In the genomic region with DNA sequence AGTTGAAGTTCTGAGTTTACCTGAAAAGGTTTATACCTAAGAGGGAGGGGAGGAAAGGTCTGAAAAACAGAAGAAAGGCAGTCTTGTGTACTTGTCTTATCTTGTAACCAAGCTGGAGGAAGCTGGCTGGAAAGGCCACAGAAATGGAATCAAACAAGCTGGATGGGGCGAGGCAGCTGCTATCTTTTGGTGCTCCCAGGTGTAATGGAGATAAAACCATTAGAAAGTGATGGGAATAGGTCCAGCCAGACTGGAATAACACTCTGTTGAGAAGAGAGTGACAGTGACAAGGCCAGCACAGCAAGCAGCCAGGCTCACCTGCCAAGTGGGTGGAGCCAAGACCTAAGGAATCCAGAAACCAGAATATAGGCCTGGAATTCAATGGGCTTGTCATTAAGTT, we compare ENCODE assay signal across 19 mouse cellular contexts.
DNase-seq lines count a peak whose midpoint lies in the region; ATAC-seq and TF ChIP-seq lines count a peak whose summit lies in the region.
"Had no signal": no experiment of that assay in that cellular context is flagged by ENCODE, and none has a peak within 500 bp of the region (broad histone marks: within the 10 kb centered on the region; RNA-seq: fewer than 3 reads in every experiment).

No protein-coding gene starts in this region.

- no peak overlapping the region for H3K4me3 ChIP-seq in heart, embryonic 15.5 days
- H3K4me3 ChIP-seq in stomach, embryonic 14.5 days (ENCODE audit: low read depth, low read length), result no peak overlapping the region
- no peak overlapping the region for H3K4me3 ChIP-seq in stomach, postnatal 0 days (ENCODE audit: low read depth, low read length)
- H3K4me3 ChIP-seq: embryonic facial prominence, embryonic 13.5 days; forebrain, embryonic 12.5 days; hindbrain, embryonic 12.5 days had no signal

- no peak overlapping the region for H3K9ac ChIP-seq in heart, embryonic 15.5 days
- H3K9ac ChIP-seq in stomach, embryonic 14.5 days (replicated peaks; ENCODE audit: low read depth, low read length), result no peak overlapping the region
- H3K9ac ChIP-seq in stomach, postnatal 0 days (ENCODE audit: low read length), result no peak overlapping the region
- H3K9ac ChIP-seq: embryonic facial prominence, embryonic 13.5 days; forebrain, embryonic 12.5 days; hindbrain, embryonic 12.5 days had no signal

- no peaks in the 10 kb centered on the region for H3K9me3 ChIP-seq in heart, embryonic 15.5 days (replicated peaks)
- no peaks in the 10 kb centered on the region for H3K9me3 ChIP-seq in stomach, embryonic 14.5 days (ENCODE audit: control insufficient read depth, low read depth, low read length)
- H3K9me3 ChIP-seq in stomach, postnatal 0 days (ENCODE audit: control insufficient read depth, low read length), result no peaks in the 10 kb centered on the region
- H3K9me3 ChIP-seq: embryonic facial prominence, embryonic 13.5 days; forebrain, embryonic 12.5 days; hindbrain, embryonic 12.5 days had no signal

- peak; percentile 50; the same call in 1 of the 2 replicates for ATAC-seq in heart, embryonic 15.5 days (replicated peaks; ENCODE audit: insufficient number of reproducible peaks, insufficient read depth, low FRiP score, low read depth)
- ATAC-seq in stomach, embryonic 14.5 days (ENCODE audit: insufficient number of reproducible peaks, insufficient read depth, low FRiP score, low read depth), result peak; percentile 65; the same call in 1 of the 2 replicates
- ATAC-seq in stomach, postnatal 0 days (ENCODE audit: low FRiP score, low TSS enrichment), result peak; percentile 51
- ATAC-seq: forebrain, embryonic 16.5 days; hindbrain, embryonic 16.5 days; inflammation-experienced regulatory T-cells, adult 6 months; intestine, postnatal 0 days had no signal

- no peaks in the 10 kb centered on the region for H3K36me3 ChIP-seq in heart, embryonic 15.5 days
- no peaks in the 10 kb centered on the region for H3K36me3 ChIP-seq in stomach, embryonic 14.5 days (ENCODE audit: control insufficient read depth, insufficient read depth, low read length)
- no peaks in the 10 kb centered on the region for H3K36me3 ChIP-seq in stomach, postnatal 0 days (ENCODE audit: control insufficient read depth, insufficient read depth, low read length)
- H3K36me3 ChIP-seq: embryonic facial prominence, embryonic 13.5 days; forebrain, embryonic 12.5 days; hindbrain, embryonic 12.5 days had no signal

- 25% methylated on average over 1 of the region's 1 CpGs for WGBS in heart, embryonic 15.5 days
- WGBS in stomach, embryonic 14.5 days, result 39% methylated on average over 1 of the region's 1 CpGs
- WGBS in stomach, postnatal 0 days, result 44% methylated on average over 1 of the region's 1 CpGs

- H3K27me3 ChIP-seq in heart, embryonic 15.5 days, result no peaks in the 10 kb centered on the region
- H3K27me3 ChIP-seq in stomach, embryonic 14.5 days (ENCODE audit: control insufficient read depth, insufficient read depth, low read length), result no peaks in the 10 kb centered on the region
- no peaks in the 10 kb centered on the region for H3K27me3 ChIP-seq in stomach, postnatal 0 days (ENCODE audit: control insufficient read depth, insufficient read depth, low read length)
- H3K27me3 ChIP-seq: embryonic facial prominence, embryonic 13.5 days; forebrain, embryonic 12.5 days; hindbrain, embryonic 12.5 days had no signal

- TF ChIP-seq EP300 in stomach, postnatal 0 days (optimal IDR thresholded peaks at IDR 0.05), result no peak

- H3K27ac ChIP-seq in heart, embryonic 15.5 days, result peak overlapping the region; percentile 47
- no peak overlapping the region for H3K27ac ChIP-seq in stomach, embryonic 14.5 days (ENCODE audit: low read length)
- no peak overlapping the region for H3K27ac ChIP-seq in stomach, postnatal 0 days (replicated peaks)
- H3K27ac ChIP-seq: embryonic facial prominence, embryonic 13.5 days; forebrain, embryonic 12.5 days; hindbrain, embryonic 12.5 days had no signal

- no peak for TF ChIP-seq CTCF in stomach, postnatal 0 days (IDR thresholded peaks at IDR 0.05; ENCODE audit: low read depth)

- DNase-seq in heart, adult 18-20 months, result peak; percentile 0 to 2
- no peak for DNase-seq in heart, postnatal 25 days (ENCODE audit: low spot score)
- DNase-seq in heart, adult 8-10 months (ENCODE audit: low spot score), result no peak
- peak; percentile 17 for DNase-seq in stomach, postnatal 0 days (ENCODE audit: low spot score)
- no peak for DNase-seq in thymus, postnatal 0 days (ENCODE audit: low spot score)
- DNase-seq: adrenal gland, postnatal 10 days; cerebellum, adult 11 months; cerebellum, adult 9-10 months; cerebellum, postnatal 36 days; gastrocnemius, postnatal 10 days had no signal

- no peak overlapping the region for H3K4me2 ChIP-seq in heart, embryonic 15.5 days
- no peak overlapping the region for H3K4me2 ChIP-seq in stomach, embryonic 14.5 days (replicated peaks; ENCODE audit: low read depth, low read length)
- no peak overlapping the region for H3K4me2 ChIP-seq in stomach, postnatal 0 days (replicated peaks; ENCODE audit: low read depth)
- H3K4me2 ChIP-seq: embryonic facial prominence, embryonic 13.5 days; forebrain, embryonic 12.5 days; hindbrain, embryonic 12.5 days had no signal

- peaks cover 7% of the 10 kb centered on the region for H3K4me1 ChIP-seq in heart, embryonic 15.5 days (replicated peaks)
- no peaks in the 10 kb centered on the region for H3K4me1 ChIP-seq in stomach, embryonic 14.5 days (ENCODE audit: control insufficient read depth, insufficient read depth, low read length)
- H3K4me1 ChIP-seq in stomach, postnatal 0 days (replicated peaks; ENCODE audit: control insufficient read depth, insufficient read depth), result no peaks in the 10 kb centered on the region
- H3K4me1 ChIP-seq: embryonic facial prominence, embryonic 13.5 days; forebrain, embryonic 12.5 days; hindbrain, embryonic 12.5 days had no signal

- intact Hi-C loops in heart, postnatal 25 days (cut with DNase I), result no loop called here

Comparison
In these comparisons a context has a peak if more than half of its experiments do, and no peak if none do; other contexts are left out.
1. DNase-seq: peak in heart, adult 18-20 months (2 of 2) and stomach, postnatal 0 days (single experiment); none in heart, postnatal 25 days (single experiment), heart, adult 8-10 months (single experiment) and thymus, postnatal 0 days (single experiment).
2. Peak in every context shown above with its lines, with median percentiles within 50 percentile points of each other: ATAC-seq.